Mouse (Mus musculus) spleen, postnatal 36 days (tissue): Measurements from ENCODE around the gene Rpain.

Experiments used
- DNase-seq, 2 experiments: peaks; one replicate each; pipeline ENCODE4 v3.0.0; 2022; ENCODE audit warnings: low spot score in 2 of 2, mixed read lengths in 1 of 2

Rpain gene

DNA sequence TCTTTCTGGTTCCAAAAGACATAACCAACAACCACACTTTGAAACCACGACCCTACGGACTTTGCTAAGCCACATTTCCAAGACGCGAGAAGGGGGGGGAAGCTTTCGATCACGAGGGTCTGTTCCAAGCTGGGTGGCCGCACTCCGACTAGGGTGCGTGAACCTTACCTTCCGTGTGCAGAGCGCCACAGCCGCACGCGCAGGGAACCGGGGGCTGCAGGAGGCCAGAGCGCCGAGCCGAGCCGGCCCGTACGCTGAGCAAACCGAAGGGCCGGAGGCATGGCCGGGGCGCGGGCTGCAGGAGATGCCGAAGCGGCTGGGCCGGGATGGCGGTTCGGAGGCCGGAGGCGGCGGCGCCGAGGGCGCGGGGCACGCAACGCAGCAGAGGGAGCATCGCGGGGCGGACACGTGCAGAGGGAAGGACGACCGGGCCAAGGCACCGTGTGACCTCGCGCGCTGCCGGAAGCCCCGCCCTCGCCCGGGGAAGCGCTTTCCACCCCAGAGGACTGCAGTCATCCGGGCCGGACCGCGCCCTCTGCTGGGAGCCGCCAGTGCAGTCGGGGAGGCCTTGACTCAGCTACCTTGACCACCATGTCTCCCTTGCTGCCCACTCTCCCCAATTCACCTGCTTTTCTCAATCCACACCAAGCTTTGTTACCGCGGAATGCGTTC, 12.7 kb downstream of the Rpain start, which contains the start of gene C1qbp:
TSS of gene C1qbp (minus strand) at position 470 of the 672 bp plus-strand sequence.
- DNase-seq, result peak; percentile 91

DNA sequence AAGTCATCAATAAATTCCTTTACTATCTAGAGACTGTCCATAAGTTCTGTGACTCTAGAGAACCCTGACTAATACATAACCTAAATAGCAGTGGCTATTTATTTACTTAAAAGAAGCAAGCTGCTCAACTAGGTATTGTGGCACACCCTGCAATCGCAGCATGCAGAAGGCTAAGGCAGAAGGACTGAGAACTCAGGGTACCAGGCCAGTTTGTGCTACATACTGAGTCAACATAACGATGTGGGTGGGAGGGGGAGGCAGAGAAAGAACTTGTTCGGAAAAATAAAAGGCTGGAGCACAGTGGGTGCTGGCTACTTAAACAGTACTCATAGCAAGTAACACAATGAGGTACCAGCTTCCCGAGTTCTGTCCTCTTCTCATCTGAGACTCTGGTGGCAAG, 31.2 kb downstream of the Rpain start:
- DNase-seq, result no peak

DNA sequence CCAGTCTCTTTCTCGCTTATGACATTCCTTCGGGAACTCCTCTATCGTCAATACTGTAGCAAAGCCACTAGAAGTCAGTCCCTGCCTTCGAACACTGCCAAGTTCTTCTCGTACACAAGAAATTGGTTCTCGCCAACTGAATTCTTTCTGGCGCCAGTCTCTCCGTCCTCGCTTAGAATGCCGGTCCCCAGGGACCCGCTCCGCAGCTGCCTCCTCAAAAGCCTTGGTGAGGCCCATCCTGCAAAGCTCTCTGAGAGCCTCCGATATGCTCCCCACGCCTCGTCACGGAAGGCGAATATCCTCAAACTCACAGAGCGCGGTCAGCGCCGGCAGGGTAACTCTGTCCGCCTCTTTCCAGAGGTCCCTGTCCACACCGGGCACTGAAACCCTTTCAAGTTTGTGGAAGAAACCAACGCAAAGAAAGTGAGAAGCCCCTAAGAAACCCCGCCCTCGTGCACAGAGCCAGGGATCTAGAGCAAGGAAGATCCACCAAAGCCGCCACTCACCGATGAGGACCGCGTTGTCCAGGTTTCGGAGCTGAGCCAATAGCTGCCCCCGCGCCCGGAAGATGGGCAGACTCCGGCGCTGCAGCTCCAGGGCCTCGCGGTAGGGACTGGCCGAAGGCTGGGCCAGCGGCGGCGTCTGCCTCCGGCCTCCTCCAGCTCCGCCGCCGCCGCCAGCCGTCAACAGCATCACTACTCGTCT, 33.8 kb downstream of the Rpain start:
- peak in 1 of 2 experiments; percentile 4 for DNase-seq

DNA sequence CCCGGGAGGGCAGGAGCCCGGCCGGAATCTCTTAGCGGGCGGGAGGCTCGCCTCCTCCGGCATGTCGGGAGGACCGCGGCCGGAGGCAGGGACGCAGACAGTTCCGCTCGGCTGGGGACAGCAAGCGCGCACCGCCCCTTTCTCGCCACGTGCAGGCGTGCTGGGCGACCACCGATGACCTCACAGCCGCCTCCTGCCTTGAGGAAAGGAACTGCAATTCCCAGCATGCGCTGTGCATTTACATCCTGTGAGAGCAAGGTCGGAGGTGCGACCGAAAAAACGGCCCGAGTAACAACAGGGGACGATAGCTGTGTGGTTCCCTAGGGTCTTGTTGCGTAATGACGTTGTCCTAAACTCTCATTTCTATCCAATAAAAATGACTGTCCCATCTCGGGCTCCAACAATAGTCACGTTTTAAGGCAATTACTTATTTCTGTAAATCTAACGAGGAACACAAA, 34.3 kb downstream of the Rpain start, which contains the start of gene Dhx33:
TSS of gene Dhx33 (minus strand) at position 122 of the 458 bp plus-strand sequence.
- peak; percentile 96 for DNase-seq

DNA sequence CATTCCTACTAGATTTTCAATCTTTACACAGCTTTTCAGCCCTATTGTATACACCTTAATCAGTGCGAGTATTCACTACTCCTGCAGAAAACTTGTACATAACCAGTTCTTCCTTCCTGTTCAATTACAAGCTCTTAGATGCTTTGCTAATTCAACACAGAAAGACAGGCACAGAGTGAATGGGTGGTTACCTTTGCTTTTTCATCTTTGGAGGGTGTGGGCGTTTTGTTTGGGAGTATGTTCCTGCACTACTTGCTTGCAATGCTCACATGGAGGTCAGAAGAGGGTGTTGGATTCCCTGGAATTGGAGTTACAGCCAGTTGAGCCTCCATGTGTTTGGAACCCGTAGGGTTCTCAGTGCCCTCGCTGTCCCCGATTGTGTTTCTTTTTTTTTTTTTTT, 35.0 kb downstream of the Rpain start:
- DNase-seq, result no peak

DNA sequence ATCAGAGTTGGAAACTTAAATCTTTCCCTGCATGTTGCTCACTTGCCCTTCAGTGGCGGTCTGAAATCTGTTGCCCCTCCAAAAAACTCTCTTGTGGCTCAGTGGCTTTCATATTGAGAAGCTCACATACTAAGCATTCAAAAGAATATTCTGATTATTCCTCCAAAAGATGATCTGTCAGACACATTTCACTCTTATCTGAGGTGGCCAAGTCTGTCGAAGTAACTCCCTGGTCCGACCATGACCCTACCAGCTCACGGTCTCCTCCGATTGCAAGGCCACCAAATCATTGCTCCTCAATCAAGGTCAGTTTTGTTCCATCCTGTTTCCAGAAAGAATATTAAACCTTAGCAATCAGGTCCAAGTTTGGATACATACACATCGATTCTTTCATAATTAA, 37.0 kb downstream of the Rpain start:
- no peak for DNase-seq

DNA sequence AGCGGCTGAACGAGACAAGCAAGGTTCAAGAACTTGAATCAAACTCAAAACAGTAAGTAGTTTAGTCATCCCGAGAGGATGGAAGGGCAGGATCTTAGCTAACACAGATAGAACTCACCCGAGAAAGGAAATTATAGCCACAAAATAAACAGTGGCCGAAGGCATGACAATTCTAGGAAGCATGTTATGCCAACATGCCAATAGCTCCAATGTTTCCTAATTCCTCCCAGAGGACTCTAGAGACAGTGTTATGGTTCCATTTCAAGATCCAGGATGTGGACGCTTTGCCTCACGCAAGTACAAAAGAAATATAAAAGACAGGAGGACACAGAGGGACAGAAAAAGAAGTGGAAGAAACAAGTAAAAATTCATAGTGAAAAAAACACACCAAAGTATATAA, 37.8 kb downstream of the Rpain start:
- DNase-seq, result no peak

DNA sequence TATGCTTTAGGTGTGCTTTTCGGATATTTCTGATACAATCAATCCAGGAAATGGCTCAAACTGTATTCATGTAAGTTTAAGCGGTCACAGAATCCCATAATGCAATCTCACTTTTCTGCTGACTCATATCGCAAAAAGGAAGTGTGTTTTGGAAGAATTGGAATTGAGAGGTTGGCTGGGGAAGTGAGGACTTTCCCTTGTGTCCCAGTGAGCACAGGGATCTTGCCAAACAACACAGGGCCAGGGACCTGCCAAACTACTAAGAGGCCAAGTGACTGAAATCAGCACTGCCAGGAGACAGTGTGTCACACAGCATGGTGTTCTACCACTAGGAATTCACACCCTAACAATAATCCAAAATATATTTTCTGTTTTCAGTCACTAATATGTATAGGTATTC, 38.3 kb downstream of the Rpain start:
- no peak for DNase-seq

DNA sequence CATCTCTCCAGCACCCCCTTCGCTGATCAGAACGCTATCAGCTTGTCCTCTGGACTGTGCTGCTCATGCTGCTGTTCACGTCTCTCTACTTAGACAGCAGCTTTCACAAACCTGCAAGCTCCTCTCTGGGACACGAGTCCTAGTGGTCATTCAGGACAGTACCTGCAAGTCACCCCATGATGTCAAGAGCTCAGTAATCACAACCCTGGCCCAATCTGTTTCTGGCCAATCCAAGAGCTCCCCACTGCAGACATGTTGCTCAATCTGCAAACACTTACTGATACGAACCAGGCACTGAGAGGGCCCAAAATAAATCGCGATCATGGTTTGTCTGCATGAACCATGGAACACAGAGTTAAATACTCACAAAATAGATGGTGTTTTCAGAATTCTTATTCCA, 42.7 kb downstream of the Rpain start:
- DNase-seq, result no peak

DNA sequence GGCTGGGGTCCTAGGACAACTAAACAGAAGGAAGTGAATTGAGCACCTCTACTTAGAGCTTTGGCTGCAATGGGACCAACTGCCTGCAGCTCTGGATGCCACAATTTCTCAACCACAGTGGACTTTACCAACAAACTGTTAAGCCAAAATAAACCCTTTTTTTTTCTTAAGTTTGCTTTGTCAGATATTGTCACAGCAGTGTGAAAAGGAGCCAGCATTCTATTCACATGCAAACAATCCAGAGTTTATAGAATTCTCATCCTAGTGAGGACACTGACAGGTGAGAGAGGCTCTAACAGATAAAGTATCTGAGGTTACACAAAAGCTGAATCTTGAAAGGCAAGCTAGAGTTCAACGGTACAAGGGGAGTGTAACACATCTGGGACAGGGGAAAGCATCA, 47.0 kb downstream of the Rpain start:
- DNase-seq, result no peak

DNA sequence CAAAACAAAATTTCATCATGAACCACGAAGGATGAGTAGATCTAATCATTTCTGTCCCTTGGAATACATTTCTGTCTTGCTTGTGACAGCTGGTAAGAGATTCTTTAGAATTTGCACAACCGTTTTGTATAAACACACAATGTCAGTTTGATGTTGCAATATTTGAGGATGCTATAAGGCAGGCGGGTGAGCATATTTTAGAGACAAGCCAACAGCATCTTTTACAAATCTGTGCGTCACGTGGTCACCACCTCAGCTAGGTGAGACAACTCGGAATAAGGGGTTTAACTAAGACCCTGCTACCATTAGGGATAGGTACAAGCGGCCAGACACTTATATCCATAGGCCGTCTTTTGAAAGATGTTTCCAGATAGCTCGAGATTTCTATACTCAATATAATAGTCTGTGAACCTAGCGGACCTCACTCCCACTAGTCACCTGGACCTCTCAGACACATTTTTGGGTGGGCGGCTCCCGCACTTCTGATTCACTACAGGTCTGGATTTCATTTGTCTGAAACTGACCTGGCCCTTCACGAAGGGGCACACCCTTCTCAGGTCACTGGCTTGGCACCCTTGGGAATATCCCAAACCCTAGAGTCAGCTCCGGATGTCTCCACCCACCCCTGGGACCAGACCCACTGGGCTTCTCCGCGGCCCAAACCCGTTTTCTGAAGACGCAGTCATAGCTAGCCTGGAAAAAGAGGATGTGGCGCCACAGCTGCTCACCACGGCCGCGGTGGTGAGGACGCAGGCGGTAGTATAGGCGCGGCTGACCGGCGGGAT, 48.6 kb downstream of the Rpain start:
- DNase-seq, result no peak

DNA sequence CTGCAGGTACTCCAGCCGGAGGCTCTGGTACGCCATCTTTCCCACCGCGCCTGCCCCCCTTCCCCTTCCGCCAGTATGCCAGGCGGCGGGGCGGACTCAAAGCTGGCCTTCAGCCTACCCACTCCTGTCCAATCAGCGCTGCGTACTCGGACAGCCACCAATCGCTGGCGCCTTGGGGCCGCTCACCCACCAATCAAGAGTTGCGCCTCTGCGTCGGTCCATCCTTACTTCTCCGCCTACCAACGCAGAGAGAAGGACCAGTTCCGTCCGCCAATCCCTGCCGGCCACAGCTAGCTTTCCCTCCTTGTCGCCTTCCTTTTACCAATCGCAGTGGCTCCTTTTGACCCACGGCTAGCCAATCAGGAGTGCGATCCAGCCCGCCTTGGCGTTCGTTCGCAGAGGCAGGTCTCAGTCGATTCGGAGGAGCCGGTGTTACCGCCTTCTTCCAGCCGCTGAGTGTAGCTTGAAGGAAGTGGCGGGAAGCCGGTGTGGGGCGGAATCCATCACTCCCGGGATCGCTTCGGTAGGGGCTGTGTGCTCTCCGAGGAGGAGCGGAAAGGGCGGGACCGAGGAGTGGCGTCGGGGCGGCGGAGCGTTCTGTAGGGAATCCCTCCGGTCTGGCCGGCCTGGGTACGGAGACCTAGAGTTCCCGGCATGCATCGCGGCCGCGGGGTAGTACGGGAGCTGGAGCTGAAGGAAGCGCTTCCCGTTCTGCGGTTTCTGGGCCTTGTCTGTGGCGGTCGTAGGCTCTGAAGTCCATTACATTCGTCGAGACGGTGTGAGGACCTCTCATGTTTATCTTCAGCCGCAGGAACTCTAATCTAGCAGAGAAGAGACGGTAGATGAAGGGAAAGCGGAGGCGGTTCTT, 49.4 kb downstream of the Rpain start, which contains the start of the genes Mis12 and Derl2:
TSS of gene Mis12 (plus strand) at position 411 of the 868 bp plus-strand sequence.
TSS of gene Derl2 (minus strand) at position 641 of the 868 bp plus-strand sequence.
- peak; percentile 99 for DNase-seq
